Mouse (Mus musculus) forebrain, embryonic 11.5 days (tissue): ENCODE data around the gene Medag. TPM values are rescaled to one million over a fixed set of nuclear protein-coding genes. Genes with fewer than 3 reads are reported as not detected.
A peak's percentile ranks its signal among the peaks of the same experiment; 100 is the strongest.

Source experiments
- ATAC-seq: fragments of 200-750 bp; cut with Nextera tagmentation; replicated peaks from 2 replicates; pipeline ENCODE4 v1.8.0; 2017; ENCODE audit warnings: moderate TSS enrichment; ENCODE audit not compliant: low FRiP score
- DNase-seq: peaks from one replicate; pipeline ENCODE4 v3.0.0-alpha.2; 2017; ENCODE audit warnings: low spot score
- H3K27ac ChIP-seq: fragments of 300-500 bp; sonication (generic); 2 replicates; pipeline ENCODE4 v1.5.1; 2014; ENCODE audit warnings: low read depth, low read length
- H3K27me3 ChIP-seq: fragments of 300-500 bp; sonication (generic); 2 replicates; pipeline ENCODE4 v1.6.1; 2014; ENCODE audit warnings: mild to moderate bottlenecking, low read length, mixed read lengths; ENCODE audit not compliant: control insufficient read depth, insufficient read depth
- H3K36me3 ChIP-seq: fragments of 300-500 bp; sonication (generic); 2 replicates; pipeline ENCODE4 v1.6.1; 2014; ENCODE audit warnings: mild to moderate bottlenecking, low read length, moderate library complexity, mixed read lengths; ENCODE audit not compliant: control insufficient read depth, insufficient read depth
- H3K4me1 ChIP-seq: fragments of 300-500 bp; sonication (generic); replicated peaks from 2 replicates; pipeline ENCODE4 v1.6.1; 2014; ENCODE audit warnings: low read length, mixed read lengths; ENCODE audit not compliant: control insufficient read depth, insufficient read depth
- H3K4me2 ChIP-seq: fragments of 300-500 bp; sonication (generic); 2 replicates; pipeline ENCODE4 v1.6.1; 2014; ENCODE audit warnings: low read depth, mild to moderate bottlenecking, low read length, moderate library complexity, mixed read lengths; ENCODE audit not compliant: severe bottlenecking
- H3K4me3 ChIP-seq: fragments of 300-500 bp; sonication (generic); 2 replicates; pipeline ENCODE4 v1.5.1; 2014; ENCODE audit warnings: low read depth, low read length
- H3K9ac ChIP-seq: fragments of 300-500 bp; sonication (generic); 2 replicates; pipeline ENCODE4 v1.6.1; 2014; ENCODE audit warnings: low read length
- H3K9me3 ChIP-seq: fragments of 300-500 bp; sonication (generic); 2 replicates; pipeline ENCODE4 v1.6.1; 2016; ENCODE audit warnings: low read length, mixed read lengths; ENCODE audit not compliant: control insufficient read depth
- WGBS: fragments of 180-500 bp; shearing (Covaris S2); extraction: QIAGEN DNeasy Blood & Tissue Kit; methylation state at CpG from one replicate; pipeline ENCODE4 v1.1.7; 2014; 5-methylcytosine and 5-hydroxymethylcytosine counted together
- polyA plus RNA-seq: library from polyadenylated mRNA; unstranded; fragments of >200 nt; fragmentation: Nextera tagmentation; extraction: Ambion mirVana; gene quantifications from 2 replicates; pipeline ENCODE4 v1.2.1, GENCODE M21; 2014

Medag gene
- polyA plus RNA-seq, 1 experiment from 2014 or later, result 1.0 TPM

DNA sequence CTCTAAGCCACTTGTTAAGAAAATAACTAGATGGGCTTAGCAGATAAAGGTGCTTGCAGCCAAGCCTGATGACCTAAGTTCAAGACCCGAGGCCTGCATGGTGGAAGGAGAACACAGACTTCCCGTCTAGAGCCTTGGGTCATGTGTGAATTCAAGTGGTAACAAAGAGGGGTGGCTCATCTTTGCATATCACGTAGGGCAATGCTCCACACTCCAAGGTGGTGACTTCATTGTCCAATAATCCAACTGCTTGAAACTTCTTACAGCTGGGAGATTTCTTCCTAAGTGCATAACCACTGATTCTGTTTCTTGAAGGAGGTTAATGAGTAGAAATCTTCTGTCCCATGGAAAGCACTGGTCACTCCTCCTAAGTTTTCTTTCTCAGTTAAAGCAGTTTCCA lies 50.5 kb downstream of the Medag start:
- H3K27ac ChIP-seq, result no peak overlapping the region
- H3K4me1 ChIP-seq, result peaks cover 3% of the 10 kb centered on the region; the same call in 1 of the 2 replicates
- DNase-seq (peak; percentile 27), ATAC-seq (no peak)
- WGBS, result 79% methylated on average over 3 of the region's 3 CpGs
- H3K4me2 ChIP-seq, result no peak overlapping the region
- no peaks in the 10 kb centered on the region for H3K27me3 ChIP-seq
- H3K9ac ChIP-seq, result no peak overlapping the region
- H3K9me3 ChIP-seq, result no peaks in the 10 kb centered on the region
- no peaks in the 10 kb centered on the region for H3K36me3 ChIP-seq
- no peak overlapping the region for H3K4me3 ChIP-seq

DNA sequence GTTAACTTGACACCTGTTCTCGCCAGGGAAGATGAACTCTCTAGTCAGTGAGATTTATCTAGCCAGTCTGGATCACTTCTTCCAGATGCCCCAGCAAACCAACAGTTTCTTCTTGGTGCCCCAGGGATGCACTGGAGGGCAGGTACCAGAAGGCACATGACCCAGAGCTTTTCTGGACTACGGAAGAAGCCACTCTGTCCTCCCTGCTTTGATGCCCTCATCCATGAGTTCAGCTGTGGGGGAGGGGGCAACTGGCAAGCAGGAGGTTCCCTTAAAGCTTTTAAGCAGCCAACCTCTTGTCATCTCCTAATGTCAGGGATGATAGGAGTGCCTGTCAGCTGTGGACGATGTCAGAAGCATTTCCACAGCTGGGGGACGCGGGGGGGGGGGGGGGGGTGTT lies 53.8 kb downstream of the Medag start:
- no peak overlapping the region for H3K27ac ChIP-seq
- ATAC-seq (no peak), DNase-seq (no peak)
- 56% methylated on average over 3 of the region's 5 CpGs for WGBS
- no peaks in the 10 kb centered on the region for H3K27me3 ChIP-seq
- no peaks in the 10 kb centered on the region for H3K9me3 ChIP-seq
- H3K4me3 ChIP-seq, result no peak overlapping the region
- H3K9ac ChIP-seq, result no peak overlapping the region
- no peaks in the 10 kb centered on the region for H3K4me1 ChIP-seq
- no peaks in the 10 kb centered on the region for H3K36me3 ChIP-seq
- no peak overlapping the region for H3K4me2 ChIP-seq

DNA sequence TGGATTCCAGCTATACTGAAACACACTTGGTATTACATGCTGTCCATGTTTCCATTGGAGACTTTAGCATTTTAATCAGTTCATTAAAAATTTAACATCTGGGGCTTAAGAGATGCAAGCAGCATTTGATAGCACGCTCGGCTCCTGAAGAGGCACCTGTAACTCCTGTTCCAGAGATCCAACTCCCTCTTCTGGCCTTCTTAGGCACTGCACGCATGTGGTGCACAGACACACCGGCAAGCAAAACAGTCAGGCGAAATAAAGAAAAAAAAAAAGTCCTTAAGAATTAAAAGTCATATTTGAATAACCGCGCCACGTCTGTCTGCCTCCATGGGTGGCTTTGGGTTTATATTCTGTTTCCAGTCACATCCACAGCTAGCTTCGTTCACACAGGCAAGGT lies 62.6 kb downstream of the Medag start:
- DNase-seq, result no peak
- no peaks in the 10 kb centered on the region for H3K36me3 ChIP-seq
- no peaks in the 10 kb centered on the region for H3K27me3 ChIP-seq
- no peak overlapping the region for H3K4me3 ChIP-seq
- no peak overlapping the region for H3K4me2 ChIP-seq
- H3K27ac ChIP-seq, result no peak overlapping the region
- no peak for ATAC-seq
- H3K9ac ChIP-seq, result no peak overlapping the region
- H3K9me3 ChIP-seq, result peaks cover 4% of the 10 kb centered on the region; the same call in 1 of the 2 replicates
- H3K4me1 ChIP-seq, result no peaks in the 10 kb centered on the region
- 92% methylated on average over 9 of the region's 9 CpGs for WGBS

DNA sequence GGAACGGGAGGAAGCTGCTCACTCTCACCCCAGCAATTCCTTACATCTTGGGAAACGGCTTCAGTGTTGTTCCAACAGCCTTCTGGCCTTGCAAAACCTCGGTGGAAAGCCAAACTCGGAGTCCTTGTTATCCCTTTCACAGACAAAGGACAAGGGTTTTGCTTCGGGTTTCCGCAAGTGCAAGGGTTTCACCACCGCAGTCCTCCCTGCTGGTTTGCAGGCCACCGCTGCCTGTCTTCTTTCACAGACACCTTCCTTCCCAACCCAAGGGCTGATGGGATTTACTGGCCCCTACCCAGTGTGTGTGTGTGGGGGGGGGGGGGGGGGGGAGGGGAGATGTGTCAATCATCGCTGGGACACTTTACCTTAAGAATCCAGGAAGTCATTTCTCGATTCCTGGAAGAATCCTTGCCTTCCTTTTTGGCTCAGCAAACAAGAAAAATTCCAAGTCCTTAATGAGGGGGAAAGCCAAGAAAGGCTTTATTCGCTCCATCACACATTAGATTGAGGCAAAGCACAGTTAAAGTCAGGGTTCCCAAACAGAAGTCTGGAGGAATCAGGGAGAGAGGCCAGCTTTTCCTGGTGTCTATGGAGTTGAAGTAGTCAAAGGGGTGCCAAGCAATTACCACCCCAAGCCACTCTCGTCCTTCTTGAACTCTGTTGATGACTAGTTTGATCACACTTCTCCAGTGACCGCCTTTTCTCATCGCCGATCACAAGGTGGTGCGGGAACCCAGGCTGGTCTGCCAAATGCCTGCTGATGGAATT lies 63.3 kb downstream of the Medag start:
- H3K4me2 ChIP-seq, result no peak overlapping the region
- H3K36me3 ChIP-seq, result no peaks in the 10 kb centered on the region
- no peak overlapping the region for H3K9ac ChIP-seq
- H3K4me3 ChIP-seq, result no peak overlapping the region
- H3K9me3 ChIP-seq, result peaks cover 4% of the 10 kb centered on the region; the same call in 1 of the 2 replicates
- H3K4me1 ChIP-seq, result no peaks in the 10 kb centered on the region
- WGBS, result 88% methylated on average over 16 of the region's 16 CpGs
- ATAC-seq, result no peak
- H3K27ac ChIP-seq, result no peak overlapping the region
- no peak for DNase-seq
- H3K27me3 ChIP-seq, result no peaks in the 10 kb centered on the region

Other genes with a start within 250 kb of the Medag start
- gene Uspl1, start 227.4 kb upstream of the Medag start, polyA plus RNA-seq, result 71.2 and 74.9 TPM in 2 replicates
- gene Hmgb1, start 227.3 kb upstream of the Medag start, polyA plus RNA-seq, result 1,921 and 2,020 TPM in 2 replicates
- gene Alox5ap, start 147.0 kb upstream of the Medag start, polyA plus RNA-seq, result 4.5 and 4.7 TPM in 2 replicates
- gene Tex26, start 27.9 kb downstream of the Medag start, polyA plus RNA-seq, result 1.6 and 1.7 TPM in 2 replicates
- 0.24 and 0.73 TPM in 2 replicates for gene Wdr95, start 116.9 kb downstream of the Medag start, polyA plus RNA-seq
- 144 TPM in 2 replicates for gene Hsph1, start 224.6 kb downstream of the Medag start, polyA plus RNA-seq